Mouse (Mus musculus) heart, adult 2 months (tissue): Measurements from ENCODE around the gene Sar1a. TPM values are rescaled to one million over a fixed set of nuclear protein-coding genes. Genes with fewer than 3 reads are reported as not detected.

ENCODE experiments used
- DNase-seq, 2 experiments: peaks; one replicate each; pipeline ENCODE4 v3.0.0; 2021
- H3K27ac ChIP-seq: fragments of 200-600 bp; 2 replicates; pipeline ENCODE4 v1.8.1; 2022
- H3K27me3 ChIP-seq: fragments of 200-500 bp; 2 replicates; pipeline ENCODE4 v1.6.1; 2012; ENCODE audit warnings: mild to moderate bottlenecking, low read length, inconsistent platforms, mixed read lengths; ENCODE audit not compliant: control insufficient read depth, insufficient read depth
- H3K36me3 ChIP-seq: fragments of 200-500 bp; 2 replicates; pipeline ENCODE4 v1.6.1; 2012; ENCODE audit warnings: low read length, inconsistent platforms; ENCODE audit not compliant: control insufficient read depth, insufficient read depth
- H3K4me1 ChIP-seq: fragments of 200-500 bp; 2 replicates; pipeline ENCODE4 v1.6.1; 2011; ENCODE audit warnings: low read length; ENCODE audit not compliant: control insufficient read depth, insufficient read depth
- H3K4me3 ChIP-seq: fragments of 200-600 bp; 2 replicates; pipeline ENCODE4 v1.8.1; 2022
- H3K79me2 ChIP-seq: fragments of 200-500 bp; replicated peaks from 2 replicates; pipeline ENCODE4 v1.6.1; 2012; ENCODE audit warnings: mild to moderate bottlenecking, inconsistent platforms, low read length, moderate library complexity, mixed read lengths; ENCODE audit not compliant: control insufficient read depth, insufficient read depth
- H3K9ac ChIP-seq: fragments of 200-500 bp; 2 replicates; pipeline ENCODE4 v1.6.1; 2012; ENCODE audit warnings: low read depth, mild to moderate bottlenecking, control low read depth, inconsistent platforms, low read length, mixed read lengths
- CTCF ChIP-seq: fragments of 200-600 bp; IDR thresholded peaks from 2 replicates; pipeline ENCODE4 v1.8.1; 2022; ENCODE audit warnings: antibody characterized with exemption, mild to moderate bottlenecking, moderate library complexity
- EP300 ChIP-seq: fragments of 200-500 bp; IDR thresholded peaks from 2 replicates; pipeline ENCODE4 v1.6.1; 2011; ENCODE audit warnings: low read depth, low read length, control low read depth; ENCODE audit not compliant: insufficient read depth
- POLR2A ChIP-seq: fragments of 200-500 bp; IDR thresholded peaks from 2 replicates; pipeline ENCODE4 v1.6.1; 2011; ENCODE audit warnings: mild to moderate bottlenecking, low read depth, low read length, control low read depth; ENCODE audit not compliant: insufficient read depth
- WGBS: fragments of 180-500 bp; shearing (Covaris S2); methylation state at CpG from one replicate; pipeline ENCODE4 v1.1.7; 2018; 5-methylcytosine and 5-hydroxymethylcytosine counted together
- intact Hi-C: fragments of 180-260 bp; cut with DNase I; formaldehyde crosslinking; loops from one replicate; pipeline ENCODE4 v1.15.1; 2025
- polyA plus RNA-seq: library from polyadenylated mRNA; depleted of rRNA; stranded (reverse); fragments of >200 nt; gene quantifications from 2 replicates; pipeline ENCODE4 v1.2.3, GENCODE M21; 2012
- total RNA-seq, 2 experiments: library from RNA; stranded (reverse); gene quantifications; 2 replicates each; pipeline ENCODE4 v1.2.3; 2021

Sar1a gene
- total and polyA plus RNA-seq, 3 experiments = 82.7 to 197 (median 166) TPM

GRCm38 (mm10) chr10:61729181-61729580 lies 49.1 kb downstream of the Sar1a start:
- no peaks in the 10 kb centered on the region for H3K27me3 ChIP-seq
- H3K4me3 ChIP-seq = no peak overlapping the region
- no peaks in the 10 kb centered on the region for H3K79me2 ChIP-seq
- H3K27ac ChIP-seq = no peak overlapping the region
- no peak overlapping the region for H3K9ac ChIP-seq
- WGBS = 88% methylated on average over 11 of the region's 11 CpGs
- no peak for DNase-seq
- H3K4me1 ChIP-seq = no peaks in the 10 kb centered on the region
- TF ChIP-seq POLR2A (no peak), EP300 (no peak), CTCF (no peak)
- intact Hi-C loops = no loop called here
- no peaks in the 10 kb centered on the region for H3K36me3 ChIP-seq

GRCm38 (mm10) chr10:61730171-61730570 lies 50.1 kb downstream of the Sar1a start:
- no peak for TF ChIP-seq EP300
- TF ChIP-seq CTCF = no peak
- TF ChIP-seq POLR2A = no peak
- H3K27me3 ChIP-seq = no peaks in the 10 kb centered on the region
- no peaks in the 10 kb centered on the region for H3K36me3 ChIP-seq
- no peak overlapping the region for H3K9ac ChIP-seq
- 95% methylated on average over 6 of the region's 6 CpGs for WGBS
- H3K79me2 ChIP-seq = no peaks in the 10 kb centered on the region
- no peak for DNase-seq
- no peaks in the 10 kb centered on the region for H3K4me1 ChIP-seq
- intact Hi-C loops = no loop called here
- H3K4me3 ChIP-seq = no peak overlapping the region
- no peak overlapping the region for H3K27ac ChIP-seq

GRCm38 (mm10) chr10:61734377-61734776 lies 54.3 kb downstream of the Sar1a start:
- no peaks in the 10 kb centered on the region for H3K27me3 ChIP-seq

GRCm38 (mm10) chr10:61736671-61737078 lies 56.6 kb downstream of the Sar1a start:
- H3K4me1 ChIP-seq = no peaks in the 10 kb centered on the region
- intact Hi-C loops = no loop called here
- WGBS = 62% methylated on average over 10 of the region's 10 CpGs
- no peaks in the 10 kb centered on the region for H3K79me2 ChIP-seq
- H3K9ac ChIP-seq = no peak overlapping the region
- no peak overlapping the region for H3K4me3 ChIP-seq
- TF ChIP-seq EP300 = no peak
- no peak for TF ChIP-seq POLR2A
- no peak for TF ChIP-seq CTCF
- H3K27me3 ChIP-seq = no peaks in the 10 kb centered on the region
- DNase-seq = no peak
- H3K27ac ChIP-seq = no peak overlapping the region
- H3K36me3 ChIP-seq = no peaks in the 10 kb centered on the region

More at GRCm38 (mm10) chr10:61734377-61734776, 54.3 kb downstream of the Sar1a start:
- H3K27ac ChIP-seq = no peak overlapping the region
- intact Hi-C loops = loop anchor here (2.0 kb wide), 1 partner anchor 40 kb away; the partner anchor contains the start of gene Tysnd1
- no peaks in the 10 kb centered on the region for H3K79me2 ChIP-seq
- peak; percentile 82 for TF ChIP-seq CTCF
- TF ChIP-seq POLR2A = no peak
- no peak for TF ChIP-seq EP300
- H3K36me3 ChIP-seq = no peaks in the 10 kb centered on the region
- H3K9ac ChIP-seq = no peak overlapping the region
- no peak for DNase-seq
- H3K4me1 ChIP-seq = no peaks in the 10 kb centered on the region
- H3K4me3 ChIP-seq = no peak overlapping the region
- WGBS = 57% methylated on average over 3 of the region's 3 CpGs

- H3K36me3 ChIP-seq = no peaks in the 10 kb centered on the region
- TF ChIP-seq CTCF = no peak
- TF ChIP-seq EP300 = no peak
- TF ChIP-seq POLR2A = no peak
- H3K27me3 ChIP-seq = no peaks in the 10 kb centered on the region
- DNase-seq = no peak
- H3K27ac ChIP-seq = no peak overlapping the region
- WGBS = 90% methylated on average over 1 of the region's 1 CpGs
- no peaks in the 10 kb centered on the region for H3K4me1 ChIP-seq
- intact Hi-C loops = no loop called here
- no peak overlapping the region for H3K9ac ChIP-seq
- H3K4me3 ChIP-seq = no peak overlapping the region
- H3K79me2 ChIP-seq = no peaks in the 10 kb centered on the region
These were observed 57.4 kb downstream of the Sar1a start for GRCm38 (mm10) chr10:61737537-61737936.

- Histone ChIP-seq H3K27ac (no peak overlapping the region), H3K4me1 (no peaks in the 10 kb centered on the region), H3K27me3 (no peaks in the 10 kb centered on the region), H3K79me2 (no peaks in the 10 kb centered on the region), H3K36me3 (no peaks in the 10 kb centered on the region), H3K4me3 (no peak overlapping the region), H3K9ac (no peak overlapping the region)
- no peak for DNase-seq
- intact Hi-C loops = no loop called here
- 85% methylated on average over 4 of the region's 4 CpGs for WGBS
- TF ChIP-seq CTCF (no peak), EP300 (no peak), POLR2A (no peak)
These were observed 58.0 kb downstream of the Sar1a start for GRCm38 (mm10) chr10:61738126-61738525.
